Mouse (Mus musculus) spleen, adult 12 weeks (tissue): ENCODE results near the gene Prokr2.
"Not testable (repeated sequence)": the region's sequence is repeated elsewhere in the genome, so short reads cannot be mapped to it uniquely, and the experiment has no call there.

Source experiments
- DNase-seq: peaks from one replicate; pipeline ENCODE4 v3.0.0; 2022; ENCODE audit warnings: low spot score

Prokr2 gene

GRCm38 (mm10) chr2:132340350-132340749, 44.9 kb downstream of the Prokr2 start:
- no peak for DNase-seq

GRCm38 (mm10) chr2:132337202-132337601, 48.0 kb downstream of the Prokr2 start:
- DNase-seq = no peak

- no peak for DNase-seq
These were observed 61.7 kb downstream of the Prokr2 start for GRCm38 (mm10) chr2:132323541-132323940.

GRCm38 (mm10) chr2:132320516-132320915, 64.7 kb downstream of the Prokr2 start:
- no peak for DNase-seq

- no peak for DNase-seq
These were observed 68.1 kb downstream of the Prokr2 start for GRCm38 (mm10) chr2:132317178-132317577.

GRCm38 (mm10) chr2:132316041-132316808, 69.0 kb downstream of the Prokr2 start:
- DNase-seq = peak; percentile 30

- not testable (repeated sequence) for DNase-seq
These were observed 71.2 kb downstream of the Prokr2 start for GRCm38 (mm10) chr2:132314057-132314456.

GRCm38 (mm10) chr2:132313568-132313967, 71.7 kb downstream of the Prokr2 start:
- no peak for DNase-seq

- no peak for DNase-seq
These were observed 72.6 kb downstream of the Prokr2 start for GRCm38 (mm10) chr2:132312616-132313015.

GRCm38 (mm10) chr2:132309398-132309930, 75.8 kb downstream of the Prokr2 start:
- DNase-seq = no peak

GRCm38 (mm10) chr2:132308829-132309228, 76.4 kb downstream of the Prokr2 start:
- no peak for DNase-seq

GRCm38 (mm10) chr2:132307213-132307843, 77.9 kb downstream of the Prokr2 start:
- no peak for DNase-seq

GRCm38 (mm10) chr2:132305988-132306387, 79.3 kb downstream of the Prokr2 start:
- no peak for DNase-seq

- DNase-seq = no peak
These were observed 80.1 kb downstream of the Prokr2 start for GRCm38 (mm10) chr2:132305165-132305564.

GRCm38 (mm10) chr2:132301436-132301835, 83.8 kb downstream of the Prokr2 start:
- DNase-seq = no peak

- DNase-seq = no peak
These were observed 87.0 kb downstream of the Prokr2 start for GRCm38 (mm10) chr2:132298250-132298649.

- DNase-seq = no peak
These were observed 91.4 kb downstream of the Prokr2 start for GRCm38 (mm10) chr2:132293694-132294450.

- DNase-seq = no peak
These were observed 93.2 kb downstream of the Prokr2 start for GRCm38 (mm10) chr2:132292083-132292482.

GRCm38 (mm10) chr2:132291265-132291664, 94.0 kb downstream of the Prokr2 start:
- no peak for DNase-seq

GRCm38 (mm10) chr2:132290808-132291207, 94.4 kb downstream of the Prokr2 start:
- DNase-seq = no peak

- not testable (repeated sequence) for DNase-seq
These were observed 96.0 kb downstream of the Prokr2 start for GRCm38 (mm10) chr2:132289213-132289612.
